Mouse (Mus musculus) olfactory bulb, adult 2 months (tissue): ENCODE results near the gene Polr2j.

Experiments
- CTCF ChIP-seq: fragments of 200-500 bp; IDR thresholded peaks from 2 replicates; pipeline ENCODE4 v1.5.1; 2012; ENCODE audit warnings: low read depth, mild to moderate bottlenecking, low read length, moderate library complexity; ENCODE audit not compliant: insufficient read depth
- POLR2A ChIP-seq: fragments of 200-500 bp; IDR thresholded peaks from 2 replicates; pipeline ENCODE4 v1.6.1; 2012; ENCODE audit warnings: mild to moderate bottlenecking, low read depth, low read length, moderate library complexity; ENCODE audit not compliant: insufficient read depth

GRCm38 (mm10) chr5:136091927-136092326, 24.5 kb upstream of the Polr2j start:
- no peak for TF ChIP-seq CTCF
- TF ChIP-seq POLR2A, result no peak
